In genomic region chr15:101472952-101473528, GRCm38 (mm10) we compare ENCODE assay signal across 10 mouse cellular contexts. TPM values are rescaled to one million over a fixed set of nuclear protein-coding genes. Genes with fewer than 3 reads are reported as not detected.
DNase-seq lines count a peak whose midpoint lies in the region; ATAC-seq and TF ChIP-seq lines count a peak whose summit lies in the region.
"Had no signal": no experiment of that assay in that cellular context is flagged by ENCODE, and none has a peak within 500 bp of the region (broad histone marks: within the 10 kb centered on the region; RNA-seq: fewer than 3 reads in every experiment).

Krt86 (plus strand) TSS chr15:101473478.

- no peaks in the 10 kb centered on the region for H3K36me3 ChIP-seq in kidney, adult 2 months (ENCODE audit: control insufficient read depth, insufficient read depth, low read length)
- no peaks in the 10 kb centered on the region for H3K36me3 ChIP-seq in G1E (replicated peaks)
- no peaks in the 10 kb centered on the region for H3K36me3 ChIP-seq in limb, embryonic 14.5 days (ENCODE audit: control insufficient read depth, insufficient read depth, low read length)
- H3K36me3 ChIP-seq in thymus, adult 2 months (ENCODE audit: control insufficient read depth, insufficient read depth, low read length), result no peaks in the 10 kb centered on the region

- WGBS in kidney, adult 2 months, result 13% methylated on average over 10 of the region's 10 CpGs
- 19% methylated on average over 10 of the region's 10 CpGs for WGBS in limb, embryonic 14.5 days
- WGBS in thymus, adult 2 months, result 30% methylated on average over 10 of the region's 10 CpGs

- no peaks in the 10 kb centered on the region for H3K27me3 ChIP-seq in kidney, adult 2 months (replicated peaks; ENCODE audit: control insufficient read depth, insufficient read depth, low read length)
- H3K27me3 ChIP-seq in G1E (ENCODE audit: insufficient read depth, low read length), result no peaks in the 10 kb centered on the region
- no peaks in the 10 kb centered on the region for H3K27me3 ChIP-seq in limb, embryonic 14.5 days (ENCODE audit: control insufficient read depth, insufficient read depth, low read length)
- no peaks in the 10 kb centered on the region for H3K27me3 ChIP-seq in thymus, adult 2 months (ENCODE audit: control insufficient read depth, insufficient read depth, low read length)

- H3K9me3 ChIP-seq in G1E (replicated peaks), result peaks cover 26% of the 10 kb centered on the region
- H3K9me3 ChIP-seq in limb, embryonic 14.5 days (ENCODE audit: control insufficient read depth, low read length), result no peaks in the 10 kb centered on the region

- TF ChIP-seq POLR2A in kidney, adult 2 months (IDR thresholded peaks at IDR 0.05; ENCODE audit: low read depth, low read length), result no peak
- TF ChIP-seq POLR2A in limb, embryonic 14.5 days (IDR thresholded peaks at IDR 0.05; ENCODE audit: borderline replicate concordance, extremely low read depth, insufficient read depth, insufficient read length), result no peak
- TF ChIP-seq POLR2A in thymus, adult 2 months (IDR thresholded peaks at IDR 0.05; ENCODE audit: control insufficient read depth, extremely low read depth, insufficient read depth, low read length, poor library complexity), result no peak

- no peak within 1 kb of the TSS for H3K9ac ChIP-seq in limb, embryonic 14.5 days (ENCODE audit: low read depth, low read length, severe bottlenecking)

- ATAC-seq in G1E (ENCODE audit: extremely low read depth, insufficient number of reproducible peaks, low FRiP score, poor library complexity, severe bottlenecking), result no peak
- ATAC-seq in limb, embryonic 14.5 days (ENCODE audit: low FRiP score, low read depth), result no peak

- TF ChIP-seq CTCF in kidney, adult 2 months (conservative IDR thresholded peaks at IDR 0.05; ENCODE audit: insufficient read depth, insufficient read length, low read depth, low read length), result no peak
- TF ChIP-seq CTCF in G1E (IDR thresholded peaks at IDR 0.05; ENCODE audit: low read depth, low read length), result no peak
- TF ChIP-seq CTCF in thymus, adult 2 months (IDR thresholded peaks at IDR 0.05; ENCODE audit: borderline replicate concordance, control insufficient read depth, extremely low read depth, insufficient read depth, low read length, poor library complexity), result no peak

- H3K4me2 ChIP-seq in limb, embryonic 14.5 days (replicated peaks; ENCODE audit: low read depth, low read length, severe bottlenecking), result no peak within 1 kb of the TSS

- H3K4me1 ChIP-seq in kidney, adult 2 months (ENCODE audit: control insufficient read depth, insufficient read depth, low read length), result no peaks in the 10 kb centered on the region
- no peaks in the 10 kb centered on the region for H3K4me1 ChIP-seq in G1E (ENCODE audit: insufficient read depth, low read depth, low read length)
- no peaks in the 10 kb centered on the region for H3K4me1 ChIP-seq in limb, embryonic 14.5 days (ENCODE audit: control insufficient read depth, insufficient read depth, low read length)
- H3K4me1 ChIP-seq in thymus, adult 2 months (replicated peaks; ENCODE audit: control insufficient read depth, insufficient read depth, low read length), result no peaks in the 10 kb centered on the region

- no peak within 1 kb of the TSS for H3K4me3 ChIP-seq in kidney, adult 2 months (ENCODE audit: insufficient read depth, low read depth, low read length)
- H3K4me3 ChIP-seq in G1E (ENCODE audit: low read depth, low read length), result no peak within 1 kb of the TSS
- no peak within 1 kb of the TSS for H3K4me3 ChIP-seq in limb, embryonic 14.5 days (replicated peaks; ENCODE audit: low read length)
- no peak within 1 kb of the TSS for H3K4me3 ChIP-seq in thymus, adult 2 months (ENCODE audit: control insufficient read depth, insufficient read depth, low read length)

- H3K27ac ChIP-seq in kidney, adult 2 months (ENCODE audit: insufficient read depth, low read depth, low read length), result no peak within 1 kb of the TSS
- no peak within 1 kb of the TSS for H3K27ac ChIP-seq in limb, embryonic 14.5 days (replicated peaks; ENCODE audit: low read depth, low read length)
- H3K27ac ChIP-seq in thymus, adult 2 months (ENCODE audit: control insufficient read depth, insufficient read depth, low read length), result no peak within 1 kb of the TSS

- peak; percentile 79 to 81 for DNase-seq in kidney, postnatal 4 days
- no peak for DNase-seq in kidney, adult 2 months
- peak; percentile 9 for DNase-seq in G1E (ENCODE audit: low spot score)
- peak; percentile 74 to 75 for DNase-seq in adrenal gland, postnatal 36 days
- peak; percentile 66 for DNase-seq in limb, embryonic 14.5 days (ENCODE audit: low spot score)
- DNase-seq in T-cell, adult 2 months (ENCODE audit: low spot score), result no peak
- DNase-seq in spleen, postnatal 14 days (ENCODE audit: low spot score in 2 of 2), result no peak
- no peak for DNase-seq in thymus, adult 2 months
- DNase-seq: midbrain, embryonic 14.5 days had no signal

RNA-seq across cellular contexts. Expression of gene Krt86, which starts in this region (rescaled TPM):
- not detected in 2 replicates for polyA plus RNA-seq in kidney, adult 2 months (2012; rRNA removed)
- total RNA-seq in G1E (2014; fragmentation: Nextera tagmentation) (not detected in 2 replicates), G1E (2017) (0.11 TPM in 1 of 2 replicates, not detected in the other)
- polyA plus RNA-seq in G1E (2012), result not detected in 2 replicates
- total RNA-seq in adrenal gland, postnatal 36 days (2021), result not detected
- 0.15 TPM in 1 of 2 replicates, not detected in the other for polyA plus RNA-seq in limb, embryonic 14.5 days (2012; rRNA removed)
- polyA plus RNA-seq in limb, embryonic 14.5 days (2014; fragmentation: Nextera tagmentation; extraction: Ambion mirVana), result 0.10 TPM in 1 of 2 replicates, not detected in the other
- polyA plus RNA-seq in thymus, adult 2 months (2012; rRNA removed), result 0.18 and 0.35 TPM in 2 replicates
- polyA plus RNA-seq: stomach, embryonic 14.5 days had no signal

Comparison
In these comparisons a context has a peak if more than half of its experiments do, and no peak if none do; other contexts are left out.
1. DNase-seq: peak in kidney, postnatal 4 days (2 of 2); none in kidney, adult 2 months (single experiment), T-cell, adult 2 months (single experiment), spleen, postnatal 14 days (0 of 2) and thymus, adult 2 months (single experiment).
2. Peak in DNase-seq in G1E; RNA of the gene not detected or under 1 TPM.
3. Peak in DNase-seq in adrenal gland, postnatal 36 days; RNA of the gene not detected or under 1 TPM.
4. Peak in DNase-seq in limb, embryonic 14.5 days; RNA of the gene not detected or under 1 TPM.